Mouse (Mus musculus): ENCODE results near the gene Tcaf2. TPM values are rescaled to one million over a fixed set of nuclear protein-coding genes. Genes with fewer than 3 reads are reported as not detected.

Tcaf2 gene
- total RNA-seq, 4 experiments from 2014 or later: 11.9 to 15.5 (median 14.8) TPM

Other genes with a start within 250 kb of the Tcaf2 start
- gene Tas2r143, start 245.0 kb downstream of the Tcaf2 start, total RNA-seq (2022): 1 to 10 TPM; 1.9 to 7.8 (median 3.5) TPM
- 1 to 10 TPM in 3 of 4 experiments, under 1 TPM in 1; 1.00 to 5.7 (median 2.6) TPM for gene Tas2r135, start 239.8 kb downstream of the Tcaf2 start, total RNA-seq (2022)
- gene Tas2r126, start 210.7 kb downstream of the Tcaf2 start, total RNA-seq (2022): 1 to 10 TPM in 2 of 4 experiments, under 1 TPM in 1, not detected in 1; 0.77 to 2.5 (median 2.4) TPM
- gene Olfr458, start 180.1 kb downstream of the Tcaf2 start, total RNA-seq (2022): not detected
- gene Olfr457, start 168.9 kb downstream of the Tcaf2 start, total RNA-seq (2022): not detected
- gene Olfr456, start 158.0 kb downstream of the Tcaf2 start, total RNA-seq (2022): not detected
- gene Olfr455, start 97.7 kb downstream of the Tcaf2 start, total RNA-seq (2022): not detected
- gene Tcaf3, start 47.6 kb downstream of the Tcaf2 start, total RNA-seq (2022): not detected
- gene Tcaf1, start 64.8 kb upstream of the Tcaf2 start, total RNA-seq (2022): 100 to 1,000 TPM; 108 to 146 (median 117) TPM
- gene Olfr453, start 94.1 kb upstream of the Tcaf2 start, total RNA-seq (2022): not detected
- gene Olfr38, start 111.2 kb upstream of the Tcaf2 start, total RNA-seq (2022): not detected
- not detected for gene Olfr452, start 139.8 kb upstream of the Tcaf2 start, total RNA-seq (2022)
- gene Olfr450, start 166.7 kb upstream of the Tcaf2 start, total RNA-seq (2022): not detected
- gene Olfr449, start 189.1 kb upstream of the Tcaf2 start, total RNA-seq (2022): not detected
- not detected for gene Olfr448, start 245.2 kb upstream of the Tcaf2 start, total RNA-seq (2022)